Mouse (Mus musculus) lung, postnatal 0 days (tissue): ENCODE data around the gene Tomm20. TPM values are rescaled to one million over a fixed set of nuclear protein-coding genes. Genes with fewer than 3 reads are reported as not detected.
A peak's percentile ranks its signal among the peaks of the same experiment; 100 is the strongest.

Experiments used
- ATAC-seq: fragments of 200-750 bp; cut with Nextera tagmentation; 2 replicates; pipeline ENCODE4 v1.8.0; 2017; ENCODE audit warnings: moderate library complexity
- DNase-seq: peaks from one replicate; pipeline ENCODE4 v3.0.0-alpha.2; 2016; ENCODE audit warnings: low spot score
- H3K27ac ChIP-seq: fragments of 300-500 bp; sonication (generic); 2 replicates; pipeline ENCODE4 v1.5.1; 2014; ENCODE audit warnings: antibody characterized with exemption, mild to moderate bottlenecking, low read length, mixed read lengths
- H3K27me3 ChIP-seq: fragments of 300-500 bp; sonication (generic); replicated peaks from 2 replicates; pipeline ENCODE4 v1.6.1; 2014; ENCODE audit warnings: low read length, mixed read lengths; ENCODE audit not compliant: insufficient read depth
- H3K36me3 ChIP-seq: fragments of 300-500 bp; sonication (generic); 2 replicates; pipeline ENCODE4 v1.6.1; 2014; ENCODE audit warnings: low read length, mixed read lengths; ENCODE audit not compliant: insufficient read depth
- H3K4me1 ChIP-seq: fragments of 300-500 bp; sonication (generic); 2 replicates; pipeline ENCODE4 v1.6.1; 2014; ENCODE audit warnings: antibody characterized with exemption, low read depth, low read length, mixed read lengths; ENCODE audit not compliant: insufficient read depth
- H3K4me2 ChIP-seq: fragments of 300-500 bp; sonication (generic); replicated peaks from 2 replicates; pipeline ENCODE4 v1.6.1; 2014; ENCODE audit warnings: low read depth, mild to moderate bottlenecking, low read length, moderate library complexity, mixed read lengths
- H3K4me3 ChIP-seq: fragments of 300-500 bp; sonication (generic); 2 replicates; pipeline ENCODE4 v1.5.1; 2014; ENCODE audit warnings: low read depth, low read length
- H3K9ac ChIP-seq: fragments of 300-500 bp; sonication (generic); replicated peaks from 2 replicates; pipeline ENCODE4 v1.6.1; 2014; ENCODE audit warnings: low read depth, mild to moderate bottlenecking
- H3K9me3 ChIP-seq: fragments of 300-500 bp; sonication (generic); 2 replicates; pipeline ENCODE4 v1.6.1; 2016; ENCODE audit warnings: low read length, mixed read lengths
- CTCF ChIP-seq: IDR thresholded peaks from 2 replicates; pipeline ENCODE4 v1.5.1; 2016; ENCODE audit warnings: antibody characterized with exemption, mild to moderate bottlenecking
- EP300 ChIP-seq: IDR thresholded peaks from 2 replicates; pipeline ENCODE4 v1.6.1; 2016; ENCODE audit warnings: antibody characterized with exemption, mild to moderate bottlenecking, control low read depth
- WGBS: fragments of 180-500 bp; shearing (Covaris S2); extraction: QIAGEN DNeasy Blood & Tissue Kit; methylation state at CpG from one replicate; pipeline ENCODE4 v1.1.7; 2014; 5-methylcytosine and 5-hydroxymethylcytosine counted together
- polyA plus RNA-seq: library from polyadenylated mRNA; unstranded; fragments of >200 nt; fragmentation: Nextera tagmentation; extraction: Ambion mirVana; gene quantifications from 2 replicates; pipeline ENCODE4 v1.2.1, GENCODE M21; 2015

The Tomm20 gene
- 138 and 155 TPM in 2 replicates for polyA plus RNA-seq

- TF ChIP-seq CTCF, result no peak
- no peak for TF ChIP-seq EP300
- Histone ChIP-seq H3K36me3 (peaks cover 13% of the 10 kb centered on the region; the same call in 1 of the 2 replicates), H3K27me3 (no peaks in the 10 kb centered on the region), H3K27ac (peak within 1 kb of the TSS; percentile 89), H3K4me3 (peak within 1 kb of the TSS; percentile 59), H3K4me1 (peaks cover 7% of the 10 kb centered on the region), H3K9ac (peak within 1 kb of the TSS; percentile 88), H3K4me2 (peak within 1 kb of the TSS; percentile 87), H3K9me3 (no peaks in the 10 kb centered on the region)
- peak; percentile 99 for DNase-seq
- ATAC-seq, result peak; percentile 96
- under 1% methylated on average over 44 of the region's 48 CpGs for WGBS
Observed at GRCm38 (mm10) chr8:126945730-126946163, at the start of gene Tomm20. Gene Tomm20 (minus strand): TSS chr8:126945844.

GRCm38 (mm10) chr8:126994506-126994905 is 48.9 kb upstream of the Tomm20 start:
- ATAC-seq (no peak), DNase-seq (no peak)
- Histone ChIP-seq H3K27me3 (no peaks in the 10 kb centered on the region), H3K4me2 (no peak overlapping the region), H3K9me3 (no peaks in the 10 kb centered on the region), H3K27ac (no peak overlapping the region), H3K4me3 (no peak overlapping the region), H3K9ac (no peak overlapping the region), H3K4me1 (no peaks in the 10 kb centered on the region), H3K36me3 (no peaks in the 10 kb centered on the region)
- WGBS, result 78% methylated on average over 1 of the region's 1 CpGs
- TF ChIP-seq CTCF, result no peak
- no peak for TF ChIP-seq EP300

DNA sequence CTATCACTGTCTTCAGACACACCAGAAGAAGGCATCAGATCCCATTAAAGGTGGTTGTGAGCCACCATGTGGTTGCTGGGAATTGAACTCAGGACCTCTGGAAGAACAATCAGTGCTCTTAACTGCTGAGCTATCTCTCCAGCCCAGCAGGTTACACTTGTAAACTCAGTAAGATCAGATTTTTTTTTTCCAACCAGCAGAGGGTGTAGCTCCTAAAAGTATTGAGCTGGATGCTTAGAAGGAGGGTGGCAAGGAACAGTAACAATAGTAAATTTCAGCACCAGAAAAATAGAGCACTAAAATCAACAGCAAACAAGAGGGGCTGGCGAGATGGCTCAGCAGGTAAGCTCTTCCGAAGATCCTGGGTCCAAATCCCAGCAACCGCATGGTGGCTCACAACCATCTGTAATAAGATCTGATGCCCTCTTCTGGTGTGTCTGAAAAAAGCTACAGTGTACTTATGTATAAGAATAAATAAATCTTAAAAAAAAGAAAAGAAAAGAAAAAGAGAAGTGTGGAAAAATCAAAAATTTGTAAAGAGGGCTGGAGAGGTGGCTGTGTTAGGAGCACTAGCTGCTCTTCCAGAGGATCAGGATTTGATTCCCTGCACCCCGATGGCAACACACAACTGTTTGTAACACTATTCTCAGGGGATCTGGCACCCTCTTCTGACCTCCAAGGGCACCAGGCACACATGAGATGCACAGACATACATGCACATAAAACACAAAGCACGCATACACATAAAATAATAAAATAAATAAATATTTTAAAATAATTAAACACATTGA is 43.9 kb upstream of the Tomm20 start:
- WGBS, result 70% methylated on average over 5 of the region's 5 CpGs
- TF ChIP-seq CTCF, result peak; percentile 44
- no peak for TF ChIP-seq EP300
- Histone ChIP-seq H3K4me1 (no peaks in the 10 kb centered on the region), H3K27me3 (no peaks in the 10 kb centered on the region), H3K9me3 (no peaks in the 10 kb centered on the region), H3K27ac (no peak overlapping the region), H3K4me2 (no peak overlapping the region), H3K36me3 (no peaks in the 10 kb centered on the region), H3K9ac (no peak overlapping the region), H3K4me3 (no peak overlapping the region)
- no peak for ATAC-seq
- peak; percentile 61 for DNase-seq

DNA sequence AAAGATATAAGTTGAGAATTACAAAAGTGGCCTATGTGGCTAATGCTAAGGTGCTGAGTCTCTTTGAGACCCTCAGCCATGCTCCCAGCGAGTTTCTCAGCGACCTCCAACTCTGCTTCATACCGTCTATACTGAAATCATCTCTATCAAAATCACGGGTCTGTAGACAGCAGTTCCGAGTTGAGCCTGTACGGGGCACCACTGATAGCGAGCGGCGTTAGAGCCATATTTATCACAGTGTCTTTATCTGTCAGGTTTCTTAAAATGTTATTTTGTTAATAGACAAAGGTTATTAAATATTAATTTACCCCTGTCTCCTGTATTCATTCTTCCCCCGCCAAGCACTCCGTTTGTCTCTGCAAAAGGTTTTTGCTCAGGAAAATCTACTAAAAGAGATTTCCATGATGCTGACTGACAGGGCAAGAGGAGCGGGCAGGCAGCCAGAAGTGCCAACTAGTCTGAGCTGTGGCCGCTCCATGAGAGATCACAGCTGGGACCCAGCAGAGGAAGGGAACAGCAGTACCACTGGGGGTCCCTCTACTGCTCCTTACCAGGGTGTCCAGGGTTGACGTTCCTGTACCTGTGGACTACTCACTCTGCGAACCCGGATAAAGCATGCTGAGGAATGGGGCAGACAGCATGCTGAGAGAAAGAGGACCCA is 42.8 kb upstream of the Tomm20 start:
- DNase-seq (peak; percentile 31), ATAC-seq (no peak)
- H3K4me2 ChIP-seq, result no peak overlapping the region
- H3K27ac ChIP-seq, result no peak overlapping the region
- H3K9me3 ChIP-seq, result no peaks in the 10 kb centered on the region
- H3K36me3 ChIP-seq, result no peaks in the 10 kb centered on the region
- H3K4me3 ChIP-seq, result no peak overlapping the region
- no peaks in the 10 kb centered on the region for H3K27me3 ChIP-seq
- TF ChIP-seq EP300, result no peak
- TF ChIP-seq CTCF, result peak; percentile 42
- 46% methylated on average over 16 of the region's 16 CpGs for WGBS
- H3K9ac ChIP-seq, result no peak overlapping the region
- no peaks in the 10 kb centered on the region for H3K4me1 ChIP-seq

DNA sequence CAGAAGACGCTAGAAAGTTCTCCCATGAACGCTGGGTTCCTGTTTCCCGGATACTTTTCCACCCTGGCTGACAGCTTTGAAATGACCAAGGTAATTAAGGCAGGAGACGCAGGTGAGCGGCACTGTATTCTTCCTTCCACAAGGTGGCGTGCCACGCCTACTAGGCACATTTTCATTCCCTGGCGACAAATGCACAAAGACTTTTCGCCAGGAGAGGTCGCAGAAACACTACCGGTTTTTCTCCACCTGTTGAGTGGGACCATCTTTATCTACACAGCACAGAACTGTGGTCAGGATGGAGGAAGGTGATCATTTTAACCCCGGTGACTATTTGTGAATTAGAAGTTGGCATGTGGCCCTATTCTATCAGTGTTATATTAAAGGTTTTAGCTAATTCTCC is 40.9 kb upstream of the Tomm20 start:
- Histone ChIP-seq H3K9ac (no peak overlapping the region), H3K9me3 (no peaks in the 10 kb centered on the region), H3K4me2 (no peak overlapping the region), H3K4me1 (no peaks in the 10 kb centered on the region), H3K4me3 (no peak overlapping the region), H3K27ac (no peak overlapping the region), H3K27me3 (no peaks in the 10 kb centered on the region), H3K36me3 (no peaks in the 10 kb centered on the region)
- DNase-seq, result peak; percentile 91
- peak; percentile 37; the same call in 1 of the 2 replicates for ATAC-seq
- 3% methylated on average over 12 of the region's 12 CpGs for WGBS
- TF ChIP-seq CTCF (peak; percentile 100), EP300 (no peak)

- Histone ChIP-seq H3K4me1 (no peaks in the 10 kb centered on the region), H3K9me3 (no peaks in the 10 kb centered on the region), H3K27me3 (no peaks in the 10 kb centered on the region), H3K9ac (no peak overlapping the region), H3K36me3 (no peaks in the 10 kb centered on the region), H3K4me2 (0 out of 2 replicates have a peak overlapping the region, but pooled peaks have one; percentile 5), H3K4me3 (no peak overlapping the region), H3K27ac (no peak overlapping the region)
- DNase-seq (peak; percentile 28), ATAC-seq (peak; percentile 27; the same call in 1 of the 2 replicates)
- 38% methylated on average over 5 of the region's 5 CpGs for WGBS
- no peak for TF ChIP-seq CTCF
- TF ChIP-seq EP300, result no peak
Observed at GRCm38 (mm10) chr8:126980046-126980445, 34.4 kb upstream of the Tomm20 start.
